Mouse (Mus musculus) frontal cortex, postnatal 14 days (tissue): ENCODE measurements around the gene Paxx.

Experiments
- DNase-seq, 2 experiments: peaks; one replicate each; pipeline ENCODE4 v3.0.0; 2022; ENCODE audit warnings: low spot score in 2 of 2

The Paxx gene

DNA sequence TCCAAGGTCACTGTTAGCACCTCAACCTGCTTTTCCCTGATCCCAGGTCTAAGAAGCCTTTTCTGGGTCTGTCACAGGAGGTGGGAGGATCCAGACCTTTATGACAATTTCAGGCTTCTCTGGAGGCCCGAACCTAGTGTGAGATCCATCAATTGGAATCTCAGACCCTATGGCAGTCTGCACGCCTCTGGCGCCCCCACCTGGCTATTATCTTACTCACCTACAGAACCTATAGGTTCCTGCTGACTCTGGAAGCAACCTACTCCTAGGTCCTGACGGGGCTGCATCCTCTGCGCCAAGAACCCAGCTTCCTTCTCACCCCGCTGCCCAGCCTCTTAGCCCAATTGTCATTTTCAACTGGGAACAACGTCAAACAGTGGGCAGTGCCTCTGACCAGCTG is 22.1 kb upstream of the Paxx start:
- no peak for DNase-seq

DNA sequence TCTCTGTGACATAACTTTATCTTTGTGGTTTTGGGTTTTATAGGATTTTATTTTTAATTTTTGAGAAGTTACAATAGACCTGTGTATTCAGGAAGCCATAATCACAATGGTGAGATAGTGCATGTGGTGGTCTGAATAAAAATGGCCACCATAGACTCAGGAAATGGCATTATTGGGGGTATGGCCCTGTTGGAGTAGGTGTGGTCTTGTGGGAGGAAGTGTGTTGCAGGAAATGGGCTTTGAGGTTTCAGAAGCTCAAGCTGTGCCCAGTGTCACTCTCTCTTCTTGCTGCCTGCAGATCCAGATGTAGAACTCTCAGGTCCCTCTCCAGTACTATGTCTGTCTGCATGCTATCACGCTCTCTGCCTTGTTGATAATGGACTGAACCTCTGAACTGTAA is 19.6 kb upstream of the Paxx start:
- no peak for DNase-seq

DNA sequence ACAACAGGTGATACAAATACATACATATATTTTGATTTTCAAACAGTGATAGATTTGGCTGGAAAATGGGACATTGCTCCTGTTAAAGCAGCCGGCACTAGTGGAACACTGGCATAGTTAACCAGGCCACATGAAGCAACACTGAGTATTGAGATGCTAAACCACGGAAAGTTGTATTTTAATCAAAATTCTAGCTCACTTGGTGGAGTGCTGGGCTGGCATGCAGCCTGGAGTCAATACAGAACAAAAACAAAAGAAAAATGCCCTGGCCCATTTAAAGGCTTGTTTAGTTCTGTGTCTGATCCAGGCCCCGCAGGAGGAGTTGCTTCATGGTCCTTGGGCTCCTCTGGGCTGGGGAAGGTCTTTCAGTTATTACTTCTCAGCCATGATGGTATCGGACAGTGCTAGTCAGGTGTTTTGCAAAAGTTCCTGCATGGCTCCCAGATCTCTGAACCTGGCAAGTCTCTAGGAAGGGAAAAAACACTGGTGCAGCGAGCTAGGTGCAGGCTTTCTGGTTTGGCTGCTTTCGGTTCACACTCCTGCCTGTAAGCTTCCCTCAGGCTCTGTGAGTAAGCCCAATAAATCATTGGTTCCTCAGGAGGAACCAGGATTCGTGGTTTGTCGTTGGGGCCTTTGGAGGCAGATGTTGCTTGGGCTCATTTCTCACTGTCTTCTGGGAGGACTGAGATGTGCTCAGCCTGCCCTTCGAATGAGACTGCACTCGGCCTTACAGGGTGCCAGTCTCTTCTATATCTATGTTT is 18.8 kb upstream of the Paxx start:
- no peak for DNase-seq

DNA sequence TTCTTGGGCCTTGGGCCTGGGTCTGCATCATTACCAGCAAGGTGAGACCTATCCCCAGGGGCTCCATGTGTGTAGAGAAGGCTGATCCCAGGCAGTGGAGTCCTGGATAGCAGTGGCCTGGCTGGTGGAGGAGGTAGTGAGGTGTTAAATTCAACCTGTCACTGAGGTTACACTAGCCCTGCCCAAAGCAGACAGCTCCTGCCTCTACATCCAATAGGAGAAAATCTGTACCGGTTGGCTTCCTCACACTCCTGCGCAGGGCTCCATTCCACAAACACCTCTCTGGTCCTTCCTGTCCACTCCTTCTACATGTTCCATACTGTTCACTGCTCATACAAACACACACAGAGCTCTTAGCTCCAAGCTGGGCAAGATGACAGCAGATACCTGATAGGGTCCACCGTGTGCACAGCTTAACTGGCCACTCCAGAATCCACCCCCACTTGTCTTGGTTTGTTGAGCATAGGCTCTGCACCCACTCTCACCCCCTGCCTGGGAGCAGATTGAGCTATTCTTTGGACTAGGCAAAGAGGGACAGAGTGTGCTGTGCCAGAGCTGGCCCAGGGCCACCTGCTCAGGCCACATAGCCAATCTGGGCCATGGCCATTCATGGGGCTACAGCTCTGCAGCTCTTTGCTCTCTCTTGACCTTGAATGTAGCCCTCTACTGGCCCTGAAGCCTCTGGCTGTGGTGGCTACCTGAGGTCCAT is 17.2 kb upstream of the Paxx start:
- peak in 1 of 2 experiments; percentile 33 for DNase-seq

DNA sequence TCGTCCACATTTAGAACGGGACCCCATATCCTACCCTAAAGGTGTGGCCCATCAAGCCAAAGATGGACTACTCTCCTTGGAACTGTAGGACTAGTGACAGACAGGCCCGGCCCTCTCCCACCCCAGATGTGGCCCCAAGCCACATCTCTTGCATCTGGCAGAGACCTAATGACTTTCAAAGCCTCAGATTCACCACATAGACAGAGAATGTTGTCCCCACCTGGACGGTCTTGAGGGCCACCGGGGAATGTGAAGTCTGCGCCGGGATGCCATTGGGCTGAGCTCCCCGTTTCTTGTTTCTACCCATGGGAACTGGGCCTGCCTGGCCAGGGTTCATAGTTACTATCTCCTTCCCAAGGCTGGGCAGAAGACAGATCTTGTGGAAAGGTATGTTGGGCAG is 16.6 kb upstream of the Paxx start:
- no peak for DNase-seq

DNA sequence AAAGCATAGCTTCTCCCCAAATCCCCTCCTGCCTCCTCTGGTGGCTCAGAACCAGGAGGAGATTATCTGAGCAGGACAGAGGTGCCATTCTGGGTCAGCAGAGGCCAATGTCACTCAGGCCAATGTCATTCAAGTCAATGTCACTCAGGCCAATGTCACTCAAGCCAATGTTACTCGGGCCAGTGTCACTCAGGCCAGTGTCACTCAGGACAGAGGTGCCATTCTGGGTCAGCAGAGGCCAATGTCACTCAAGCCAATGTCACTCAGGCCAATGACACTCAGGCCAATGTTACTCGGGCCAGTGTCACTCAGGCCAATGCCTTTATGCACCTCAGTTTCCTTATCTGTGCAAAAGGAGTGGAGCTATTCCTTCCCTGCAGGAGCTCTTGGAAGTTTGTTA is 11.7 kb upstream of the Paxx start:
- DNase-seq = no peak

DNA sequence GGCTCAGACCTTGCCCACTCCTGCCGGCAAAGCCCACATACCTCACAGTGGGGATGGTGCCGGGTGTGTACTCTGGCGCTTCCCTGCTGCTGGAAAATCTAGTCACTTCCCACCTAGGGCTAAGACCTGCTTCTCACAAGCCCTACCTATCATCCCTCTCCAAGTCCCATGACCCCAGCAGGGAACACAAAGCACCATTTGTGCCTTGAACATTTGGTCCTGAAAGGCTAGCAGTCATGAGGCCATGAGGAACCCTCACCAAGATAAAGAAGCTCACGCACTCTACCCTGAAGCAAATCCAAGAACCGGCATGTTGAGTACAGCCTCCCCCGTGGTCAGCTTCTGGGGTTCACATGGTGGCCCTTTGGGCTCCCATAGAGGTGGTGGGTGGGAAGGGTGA is 9.1 kb upstream of the Paxx start, which contains the start of gene Ptgds:
Gene Ptgds (minus strand): TSS at position 78 of the 400 bp plus-strand sequence.
- no peak for DNase-seq

DNA sequence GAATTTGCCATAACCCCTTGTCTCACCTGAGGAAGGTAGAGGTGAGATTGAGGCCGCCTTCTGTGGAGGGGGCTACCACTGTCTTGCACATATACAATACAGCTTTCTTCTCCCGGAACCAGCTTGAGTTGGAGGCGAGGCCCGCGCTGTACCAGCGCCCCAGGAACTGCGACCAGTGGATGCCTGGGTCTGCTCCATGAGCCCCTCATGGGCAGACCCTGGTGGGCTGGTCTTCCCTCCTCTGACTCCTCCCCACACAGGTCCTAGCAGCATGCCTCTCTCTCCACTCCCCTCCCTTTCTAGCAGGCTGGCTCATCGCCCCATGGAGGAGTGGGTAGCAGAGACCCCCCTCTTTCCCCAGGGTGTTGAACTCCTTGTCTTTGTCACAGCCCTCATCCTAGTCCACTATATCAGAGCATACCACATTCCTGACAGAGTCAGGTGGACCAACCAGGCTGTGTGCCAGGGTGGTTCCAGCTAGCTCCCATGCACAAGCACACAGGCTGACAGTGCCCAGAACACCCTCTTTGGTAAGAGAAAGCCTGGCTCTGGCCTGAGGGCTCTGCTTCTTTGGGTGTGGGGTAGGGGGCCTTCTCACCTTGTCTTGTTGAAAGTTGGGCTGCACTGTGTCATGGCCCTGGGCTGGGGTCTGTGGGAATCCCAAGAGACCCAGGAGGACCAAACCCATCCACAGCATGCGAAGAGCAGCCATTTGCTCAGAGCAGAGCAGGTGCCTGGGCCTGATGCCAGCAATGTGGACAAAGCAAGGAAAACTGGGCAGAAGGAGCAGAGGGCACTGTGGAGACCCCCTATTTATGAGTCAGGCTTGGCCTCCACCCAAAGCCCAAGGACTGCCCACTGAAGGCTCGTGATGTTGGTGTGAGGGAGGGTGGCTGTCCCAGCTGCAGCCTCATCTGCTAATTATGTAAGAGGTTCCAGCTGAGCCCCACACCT is 8.3 kb upstream of the Paxx start:
- DNase-seq = no peak

DNA sequence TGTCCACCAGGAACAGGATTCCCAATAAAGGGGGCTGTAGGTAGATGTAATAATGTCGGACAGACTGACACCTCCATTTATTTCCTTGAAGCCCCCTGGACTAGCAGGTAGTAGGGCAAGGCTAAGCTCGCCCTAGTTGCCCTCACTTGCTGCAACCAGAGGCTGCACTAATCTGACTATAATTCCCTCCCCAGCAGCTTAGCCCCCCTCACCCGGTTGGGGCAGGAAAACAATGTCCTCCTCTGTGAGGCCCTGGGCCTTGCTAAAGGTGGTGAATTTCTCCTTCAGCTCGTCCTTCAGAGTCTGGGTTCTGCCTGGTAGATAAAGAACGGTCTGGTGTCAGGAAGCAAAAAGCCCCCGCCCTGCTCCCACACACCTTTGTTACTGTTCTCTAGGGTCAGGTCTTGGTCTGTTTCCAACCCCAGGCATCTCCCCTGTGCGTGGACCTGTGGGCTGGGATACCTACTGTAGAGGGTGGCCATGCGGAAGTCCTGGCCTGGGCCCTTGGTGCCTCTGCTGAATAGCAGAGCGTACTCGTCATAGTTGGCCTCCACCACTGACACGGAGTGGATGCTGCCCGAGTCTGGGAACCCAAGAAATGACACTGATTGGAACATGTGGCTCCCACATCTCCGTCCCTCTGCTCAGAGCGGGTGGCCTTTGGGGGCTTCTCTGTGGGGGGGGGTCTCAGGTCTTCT is 6.9 kb upstream of the Paxx start:
- no peak for DNase-seq

DNA sequence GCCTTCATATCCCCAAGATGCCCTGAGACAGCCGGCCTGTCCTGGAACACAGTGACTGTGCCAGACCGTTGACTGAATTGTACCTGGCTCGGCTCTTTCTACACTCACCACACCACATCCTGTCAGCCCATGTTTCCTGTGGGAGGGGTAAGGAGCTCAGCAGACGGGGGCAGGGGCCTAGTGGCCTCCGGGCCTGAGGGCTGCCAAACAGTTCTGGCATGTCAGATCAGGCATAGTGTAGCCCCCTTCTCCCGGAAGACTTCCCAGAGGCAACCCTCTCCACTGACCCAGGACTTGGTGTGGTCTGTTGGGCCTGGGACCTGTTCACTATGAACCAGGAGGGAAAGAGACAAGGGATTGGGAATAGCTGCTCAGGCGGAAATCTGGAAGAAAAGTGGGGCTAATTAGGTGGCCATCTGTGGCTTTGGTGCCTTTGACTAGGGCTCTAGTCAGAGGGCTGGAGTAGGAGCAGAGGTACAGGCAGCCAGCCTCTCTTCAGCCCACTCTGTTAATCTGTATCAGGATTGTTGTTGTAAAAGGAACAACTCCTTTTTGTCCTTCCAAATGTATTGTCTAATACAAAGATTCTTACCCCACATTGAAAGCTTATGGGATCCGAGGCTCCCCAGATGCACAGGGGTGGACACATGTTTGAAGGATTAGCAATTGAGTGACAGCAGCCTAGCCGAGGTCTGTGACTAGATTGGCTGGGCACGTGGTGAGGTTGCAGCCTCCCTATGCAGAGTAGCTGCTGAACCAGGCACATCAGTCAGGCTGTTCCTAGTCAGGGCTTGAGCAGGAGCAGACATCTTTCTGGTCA is 5.1 kb upstream of the Paxx start:
- no peak for DNase-seq

DNA sequence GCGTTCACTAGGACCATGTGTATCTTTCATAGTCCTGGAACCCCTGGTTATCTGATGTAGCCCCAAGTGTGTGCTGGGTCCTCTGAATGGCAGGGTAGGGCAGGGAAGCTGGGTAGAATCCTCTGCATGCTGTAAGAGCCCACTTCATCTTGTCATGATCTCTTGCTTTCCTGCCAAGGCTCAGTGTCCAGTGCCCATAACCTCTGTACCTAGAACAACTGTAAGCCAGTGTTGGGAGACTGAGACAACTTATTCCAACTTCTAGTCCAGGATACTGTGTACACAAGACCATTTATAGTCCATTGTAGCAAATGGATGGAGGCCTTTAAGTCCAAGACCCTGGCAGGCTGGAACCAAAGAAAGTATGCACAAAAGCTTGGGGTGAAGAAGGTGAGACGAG is 4.4 kb upstream of the Paxx start:
- no peak for DNase-seq

DNA sequence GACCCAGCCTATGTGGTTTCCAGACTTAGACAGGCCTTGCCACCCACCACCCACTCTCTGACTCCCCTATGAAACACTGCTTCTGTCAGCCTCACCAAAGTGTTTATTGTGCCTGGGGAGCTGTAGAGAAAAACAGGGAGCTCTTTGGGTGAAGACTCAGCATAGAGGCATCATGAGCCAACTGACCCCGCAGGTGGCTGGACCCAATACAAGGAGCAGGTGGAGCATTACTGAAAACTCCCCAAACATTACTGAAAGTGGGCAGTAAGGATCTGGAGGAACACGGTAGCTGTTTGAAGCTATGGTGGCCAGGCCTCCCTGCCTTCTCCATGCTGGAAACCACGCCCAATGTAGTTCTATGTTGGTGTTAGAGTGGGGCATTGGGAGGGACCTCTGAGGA is 2.7 kb upstream of the Paxx start:
- no peak for DNase-seq

DNA sequence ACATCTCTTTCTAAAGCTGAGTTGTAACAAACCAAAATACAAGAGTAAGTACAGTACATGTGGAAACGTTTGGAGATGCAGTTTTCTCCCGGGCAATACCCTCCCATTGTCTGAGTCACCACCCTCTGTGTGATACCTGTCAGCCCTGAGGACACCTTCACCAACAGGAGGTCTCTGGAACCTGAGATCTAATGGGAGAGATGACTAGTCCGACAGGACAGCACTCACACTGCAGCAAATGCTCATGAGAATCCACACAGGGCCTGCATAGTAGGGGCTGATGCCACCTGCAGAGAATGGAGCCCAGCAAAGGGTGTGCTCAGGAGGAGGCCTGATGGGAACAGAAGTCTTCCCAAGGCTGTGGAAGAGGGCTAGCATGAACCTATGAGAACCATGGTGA is 513 bp upstream of the Paxx start:
- no peak for DNase-seq

DNA sequence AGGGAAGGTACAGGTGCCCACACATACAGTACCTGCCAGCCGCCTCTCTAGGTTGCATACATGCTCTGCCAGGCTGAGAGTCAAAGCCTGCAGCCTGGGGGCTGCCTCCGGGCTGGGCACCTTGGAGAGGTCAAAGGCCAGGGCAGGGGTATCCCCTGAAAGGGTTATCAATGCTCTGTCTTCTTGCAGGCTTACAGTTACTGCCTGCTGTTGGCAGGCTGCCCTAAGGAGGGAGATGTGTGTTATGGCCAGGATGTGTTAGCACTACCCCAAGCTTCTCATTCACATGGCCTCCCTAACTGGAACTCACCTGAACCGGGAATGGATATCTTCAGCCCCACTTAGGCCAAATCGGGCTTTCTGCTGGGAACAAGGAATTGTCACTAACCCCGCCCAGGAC is 759 bp downstream of the Paxx start:
- DNase-seq = no peak

DNA sequence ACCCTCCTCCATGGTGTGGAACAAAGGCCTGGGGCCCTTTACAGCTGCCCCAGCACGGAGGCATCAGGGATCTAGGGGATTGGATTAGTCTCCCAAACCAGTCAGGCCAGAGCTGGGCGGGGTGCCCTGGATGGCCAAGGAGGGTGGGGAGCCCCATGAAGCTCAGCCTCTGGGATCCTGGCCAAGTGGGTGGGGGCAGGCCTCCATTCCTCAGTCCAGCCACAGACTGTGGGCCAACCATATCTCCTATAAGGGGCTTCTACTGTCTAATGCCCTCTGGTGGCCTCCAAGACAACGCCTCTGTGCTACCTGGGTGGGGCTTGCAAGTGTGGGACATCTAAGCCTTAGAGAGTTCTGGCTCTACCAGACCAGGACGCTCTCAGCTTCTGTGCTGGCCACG is 2.0 kb downstream of the Paxx start:
- DNase-seq = no peak

DNA sequence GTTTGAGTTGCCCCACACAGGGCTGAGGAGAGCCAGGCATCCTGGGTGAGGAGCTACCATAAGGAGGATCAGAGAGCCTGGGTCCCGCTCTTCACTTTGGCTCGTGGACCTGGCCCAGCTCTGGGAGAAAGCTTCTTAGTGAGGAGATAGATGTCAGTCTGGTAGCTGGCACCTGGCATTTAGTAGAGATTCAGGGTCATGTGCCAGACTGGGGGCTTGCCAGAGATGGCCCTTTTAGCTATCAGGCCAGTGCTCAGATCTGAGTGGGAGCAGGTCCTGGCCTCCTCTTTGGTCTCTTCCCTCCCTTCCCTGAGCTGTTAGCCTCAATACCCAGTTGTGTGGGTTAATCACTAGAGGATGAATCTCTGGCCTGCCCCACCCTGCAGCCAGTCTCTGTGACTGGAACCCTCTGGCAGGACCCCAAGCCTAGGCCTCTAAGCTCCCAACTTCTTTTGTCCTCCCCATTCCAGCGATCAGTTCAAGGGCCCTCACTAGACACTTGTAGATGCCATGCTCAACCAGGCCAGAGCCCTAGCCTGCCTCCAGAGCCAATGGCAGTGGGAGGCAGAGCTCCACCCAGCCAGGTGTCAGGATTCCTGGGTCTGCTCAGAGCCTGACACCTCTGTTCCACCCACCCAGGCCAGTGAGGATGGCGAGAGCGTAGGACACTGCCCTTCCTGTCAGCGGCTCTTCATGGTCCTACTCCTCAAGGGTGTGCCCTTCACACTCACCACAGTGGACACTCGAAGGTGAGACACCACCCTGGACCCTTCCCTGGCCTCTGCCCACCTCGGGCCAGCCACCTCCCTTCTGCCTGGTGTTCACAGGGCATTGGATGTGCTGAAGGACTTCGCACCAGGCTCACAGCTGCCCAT is 3.6 kb downstream of the Paxx start:
- DNase-seq = no peak

DNA sequence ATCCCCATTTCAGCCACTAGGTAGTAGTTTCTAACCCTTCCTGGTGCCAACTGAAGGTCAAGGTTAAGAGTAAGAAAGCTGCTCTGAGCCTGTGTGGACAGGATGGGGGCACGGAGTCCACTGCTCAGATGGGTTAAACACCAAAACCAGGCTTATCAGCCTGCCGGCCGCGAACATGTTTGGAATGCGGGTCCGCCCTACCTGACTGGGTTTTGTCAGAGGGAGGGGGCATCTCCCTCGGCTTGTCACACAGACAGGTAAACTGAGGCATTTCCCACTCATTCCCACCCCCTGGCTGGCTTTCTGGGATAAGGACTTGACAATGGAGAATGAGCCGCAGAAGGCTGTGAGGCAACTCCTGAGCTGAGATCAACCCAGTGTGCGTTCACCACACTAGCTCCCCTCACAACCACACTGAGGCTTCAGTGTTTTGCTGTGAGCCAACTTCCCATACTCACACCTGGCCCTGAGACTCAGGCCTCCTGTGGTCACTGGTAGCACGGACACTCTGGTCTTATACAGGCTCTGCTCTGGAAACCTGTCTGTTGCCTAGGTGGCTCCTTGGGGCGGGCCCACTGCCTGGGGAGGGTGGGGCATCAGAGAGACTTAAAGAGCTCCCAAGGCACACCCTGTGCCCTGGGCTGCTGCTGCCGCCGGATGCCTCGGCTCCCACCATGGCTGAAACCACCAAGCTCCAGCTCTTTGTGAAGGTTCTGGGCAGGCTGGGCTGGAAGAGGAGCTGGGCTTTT is 4.5 kb downstream of the Paxx start, which contains the start of gene Clic3:
Gene Clic3 (plus strand): TSS at position 634 of the 749 bp plus-strand sequence.
- no peak for DNase-seq

DNA sequence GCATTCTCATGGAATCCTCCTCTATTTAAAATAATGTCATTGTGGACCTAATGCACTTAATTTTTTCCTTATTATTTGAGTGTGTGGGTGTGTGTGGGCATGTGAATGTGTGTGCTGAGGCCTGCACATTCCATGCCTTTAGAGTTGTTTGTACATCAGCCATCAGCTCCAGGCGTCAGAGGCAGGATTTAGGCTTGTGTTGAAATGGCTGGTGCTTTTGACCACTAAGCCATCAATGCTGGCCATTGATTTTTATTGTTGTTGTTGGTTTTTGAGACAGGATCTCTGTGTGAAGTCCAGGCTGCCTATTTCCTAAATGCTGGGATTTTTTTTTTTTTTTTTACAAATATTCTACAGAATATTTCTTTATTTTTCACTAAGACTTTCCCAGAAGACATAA is 7.9 kb downstream of the Paxx start:
- no peak for DNase-seq
